Mouse (Mus musculus) CH12.LX (cell line): ENCODE data around the gene Gm40193. TPM values are rescaled to one million over a fixed set of nuclear protein-coding genes. Genes with fewer than 3 reads are reported as not detected.
A peak's percentile ranks its signal among the peaks of the same experiment; 100 is the strongest.

Experiments
- DNase-seq: peaks from one replicate; pipeline ENCODE4 v3.0.0-alpha.2; 2013; ENCODE audit errors: extremely low read depth
- H3K27ac ChIP-seq: 2 replicates; pipeline ENCODE4 v1.5.1; 2012; ENCODE audit warnings: low read depth, mild to moderate bottlenecking, control low read depth, moderate library complexity; ENCODE audit not compliant: insufficient read depth
- H3K27me3 ChIP-seq: replicated peaks from 2 replicates; pipeline ENCODE3; 2012; ENCODE audit warnings: inconsistent platforms
- H3K36me3 ChIP-seq, 2 experiments: replicated peaks in 1 of 2; 2 replicates each; pipeline versions ENCODE3 to v1.6.1; 2012; ENCODE audit warnings: inconsistent platforms in 1 of 2, low read length in 1 of 2, mild to moderate bottlenecking in 1 of 2, mixed read lengths in 1 of 2, moderate library complexity in 1 of 2; ENCODE audit not compliant: control insufficient read depth in 1 of 2, insufficient read depth in 1 of 2
- H3K4me1 ChIP-seq, 2 experiments: 2 replicates each; pipeline ENCODE4 v1.6.1; 2012; ENCODE audit warnings: inconsistent platforms in 1 of 2, moderate library complexity in 1 of 2; ENCODE audit not compliant: insufficient read depth in 2 of 2, control insufficient read depth in 1 of 2
- H3K4me2 ChIP-seq: 2 replicates; pipeline ENCODE4 v1.6.1; 2012; ENCODE audit warnings: low read depth, mild to moderate bottlenecking, control low read depth; ENCODE audit not compliant: poor library complexity, insufficient read depth, severe bottlenecking
- H3K4me3 ChIP-seq, 3 experiments: fragments of 150-350 bp in 1 of 3; sonication (generic) in 1 of 3; replicated peaks in 1 of 3; 2 replicates each; pipeline versions ENCODE3 to v1.5.1; 2011 to 2012; ENCODE audit warnings: low read depth in 2 of 3, low read length in 2 of 3, mild to moderate bottlenecking in 2 of 3, moderate library complexity in 2 of 3, control low read depth in 1 of 3, improper control_type of control experiment in 1 of 3, inconsistent platforms in 1 of 3, mixed read lengths in 1 of 3; ENCODE audit not compliant: poor library complexity in 1 of 3
- H3K79me2 ChIP-seq: replicated peaks from 2 replicates; pipeline ENCODE4 v1.6.1; 2012; ENCODE audit warnings: mild to moderate bottlenecking, moderate library complexity; ENCODE audit not compliant: control insufficient read depth, poor library complexity, insufficient read depth, severe bottlenecking; ENCODE audit errors: extremely low read depth
- H3K9ac ChIP-seq: 2 replicates; pipeline ENCODE4 v1.6.1; 2012; ENCODE audit warnings: low read depth, mild to moderate bottlenecking, control low read depth, moderate library complexity; ENCODE audit not compliant: insufficient read depth
- H3K9me3 ChIP-seq: replicated peaks from 2 replicates; pipeline ENCODE3; 2012; ENCODE audit warnings: low read length, inconsistent platforms, mixed read lengths
- CHD1 ChIP-seq: IDR thresholded peaks from 2 replicates; pipeline ENCODE4 v1.6.1; 2012; ENCODE audit warnings: low read depth, low read length, improper control_type of control experiment, inconsistent platforms
- CHD2 ChIP-seq: IDR thresholded peaks from 2 replicates; pipeline ENCODE4 v1.6.1; 2011; ENCODE audit warnings: low read length, improper control_type of control experiment
- CTCF ChIP-seq, 2 experiments: IDR thresholded peaks in 1 of 2; conservative IDR thresholded peaks in 1 of 2; 2 replicates each; pipeline ENCODE4 v1.5.1; 2011 to 2012; ENCODE audit warnings: low read depth in 2 of 2, low read length in 2 of 2, improper control_type of control experiment in 1 of 2, inconsistent platforms in 1 of 2, mild to moderate bottlenecking in 1 of 2, moderate library complexity in 1 of 2
- E2F4 ChIP-seq: IDR thresholded peaks from 2 replicates; pipeline ENCODE4 v1.6.1; 2011; ENCODE audit warnings: low read depth, low read length, improper control_type of control experiment; ENCODE audit not compliant: insufficient replicate concordance
- ELF1 ChIP-seq: IDR thresholded peaks from 2 replicates; pipeline ENCODE4 v1.6.1; 2014; ENCODE audit warnings: low read depth, mild to moderate bottlenecking, inconsistent platforms, low read length, improper control_type of control experiment
- EP300 ChIP-seq: IDR thresholded peaks from 2 replicates; pipeline ENCODE4 v1.6.1; 2011; ENCODE audit warnings: low read length, improper control_type of control experiment
- ETS1 ChIP-seq: conservative IDR thresholded peaks from 2 replicates; pipeline ENCODE4 v1.6.1; 2012; ENCODE audit warnings: low read depth, mild to moderate bottlenecking, inconsistent platforms, low read length, improper control_type of control experiment, moderate library complexity
- GABPA ChIP-seq: IDR thresholded peaks from 2 replicates; pipeline ENCODE4 v1.6.1; 2012; ENCODE audit warnings: low read depth, low read length, improper control_type of control experiment, inconsistent platforms; ENCODE audit not compliant: insufficient replicate concordance
- HCFC1 ChIP-seq: IDR thresholded peaks from 2 replicates; pipeline ENCODE4 v1.6.1; 2012; ENCODE audit warnings: low read depth, mild to moderate bottlenecking, inconsistent platforms, low read length, improper control_type of control experiment
- IRF4 ChIP-seq: IDR thresholded peaks from 2 replicates; pipeline ENCODE4 v1.6.1; 2014; ENCODE audit warnings: low read depth, mild to moderate bottlenecking, inconsistent platforms, low read length, improper control_type of control experiment
- JUN ChIP-seq: IDR thresholded peaks from 2 replicates; pipeline ENCODE4 v1.6.1; 2011; ENCODE audit warnings: low read depth, mild to moderate bottlenecking, low read length, improper control_type of control experiment, moderate library complexity; ENCODE audit not compliant: insufficient read depth
- JUND ChIP-seq: conservative IDR thresholded peaks from 2 replicates; pipeline ENCODE4 v1.6.1; 2011; ENCODE audit warnings: low read depth, low read length, improper control_type of control experiment
- MAFK ChIP-seq: IDR thresholded peaks from 2 replicates; pipeline ENCODE4 v1.6.1; 2011; ENCODE audit warnings: low read length, improper control_type of control experiment; ENCODE audit not compliant: insufficient replicate concordance
- MAX ChIP-seq: IDR thresholded peaks from 2 replicates; pipeline ENCODE4 v1.6.1; 2011; ENCODE audit warnings: low read length, improper control_type of control experiment
- MEF2A ChIP-seq: IDR thresholded peaks from 2 replicates; pipeline ENCODE4 v1.6.1; 2014; ENCODE audit warnings: low read depth, mild to moderate bottlenecking, inconsistent platforms, low read length, improper control_type of control experiment, borderline replicate concordance
- MXI1 ChIP-seq: IDR thresholded peaks from 2 replicates; pipeline ENCODE4 v1.6.1; 2011; ENCODE audit warnings: mild to moderate bottlenecking, low read depth, low read length, improper control_type of control experiment
- NELFE ChIP-seq: IDR thresholded peaks from 2 replicates; pipeline ENCODE4 v1.6.1; 2011; ENCODE audit warnings: low read depth, low read length, improper control_type of control experiment
- NRF1 ChIP-seq: IDR thresholded peaks from 2 replicates; pipeline ENCODE4 v1.6.1; 2014; ENCODE audit warnings: low read depth, mild to moderate bottlenecking, inconsistent platforms, low read length, improper control_type of control experiment, moderate library complexity
- PAX5 ChIP-seq: IDR thresholded peaks from 2 replicates; pipeline ENCODE4 v1.6.1; 2012; ENCODE audit warnings: low read length, inconsistent platforms, mixed read lengths
- POLR2A ChIP-seq: IDR thresholded peaks from 2 replicates; pipeline ENCODE4 v1.6.1; 2011; ENCODE audit warnings: low read depth, mild to moderate bottlenecking, improper control_type of control experiment, low read length
- POLR2AphosphoS2 ChIP-seq: IDR thresholded peaks from 2 replicates; pipeline ENCODE4 v1.6.1; 2011; ENCODE audit warnings: low read depth, low read length, improper control_type of control experiment
- RCOR1 ChIP-seq: conservative IDR thresholded peaks from 2 replicates; pipeline ENCODE4 v1.6.1; 2012; ENCODE audit warnings: low read depth, mild to moderate bottlenecking, inconsistent platforms, low read length, improper control_type of control experiment
- SMC3 ChIP-seq: IDR thresholded peaks from 2 replicates; pipeline ENCODE4 v1.6.1; 2011; ENCODE audit warnings: low read depth, low read length, improper control_type of control experiment
- UBTF ChIP-seq: IDR thresholded peaks from 2 replicates; pipeline ENCODE4 v1.6.1; 2012; ENCODE audit warnings: low read depth, mild to moderate bottlenecking, inconsistent platforms, low read length, improper control_type of control experiment, moderate library complexity
- USF1 ChIP-seq: IDR thresholded peaks from 2 replicates; pipeline ENCODE4 v1.6.1; 2014; ENCODE audit warnings: low read depth, mild to moderate bottlenecking, inconsistent platforms, low read length, improper control_type of control experiment
- ZC3H11A ChIP-seq: IDR thresholded peaks from 2 replicates; pipeline ENCODE4 v1.6.1; 2012; ENCODE audit warnings: low read depth, mild to moderate bottlenecking, inconsistent platforms, low read length, improper control_type of control experiment
- ZKSCAN1 ChIP-seq: IDR thresholded peaks from 2 replicates; pipeline ENCODE4 v1.6.1; 2012; ENCODE audit warnings: low read depth, inconsistent platforms, low read length, improper control_type of control experiment, borderline replicate concordance
- ZMIZ1 ChIP-seq: IDR thresholded peaks from 2 replicates; pipeline ENCODE4 v1.6.1; 2012; ENCODE audit warnings: low read depth, mild to moderate bottlenecking, inconsistent platforms, low read length, improper control_type of control experiment
- ZNF384 ChIP-seq: IDR thresholded peaks from 2 replicates; pipeline ENCODE4 v1.6.1; 2012; ENCODE audit warnings: low read depth, low read length, improper control_type of control experiment, inconsistent platforms
- dilution Hi-C: fragments of 300-500 bp; cut with MboI; formaldehyde crosslinking; loops from 2 replicates; pipeline ENCODE4 v1.14.3; 2020; ENCODE audit warnings: low sequenced_read_pairs; ENCODE audit not compliant: extremely low pct_unique_long_range_greater_than_20kb, extremely low pct_ligation_motif_present
- in situ Hi-C: fragments of 300-500 bp; cut with MboI; formaldehyde crosslinking; loops from 3 replicates; pipeline ENCODE4 v1.14.3; 2019; ENCODE audit warnings: low sequenced_read_pairs, low pct_ligation_motif_present, low pct_unique_long_range_greater_than_20kb, mixed read lengths
- polyA plus RNA-seq: library from polyadenylated mRNA; unstranded; fragments of >175 nt; gene quantifications from 2 replicates; pipeline ENCODE4 v1.2.1, GENCODE M21; 2012; ENCODE audit warnings: low read depth; ENCODE audit not compliant: insufficient read length
- total RNA-seq, 2 experiments: library from RNA; depleted of rRNA; stranded (reverse); fragments of 300-350 nt in 1 of 2; fragments of >200 nt in 1 of 2; gene quantifications; 2 replicates each; pipeline ENCODE4 v1.2.3; 2012 to 2014

Gene Gm40193
- total and polyA plus RNA-seq, 3 experiments: not detected

- dilution Hi-C loops: no loop called here
- TF ChIP-seq E2F4: no peak
- no peak for TF ChIP-seq MXI1
- no peak for TF ChIP-seq RCOR1
- TF ChIP-seq MAX: no peak
- no peak for TF ChIP-seq ZKSCAN1
- TF ChIP-seq UBTF: no peak
- TF ChIP-seq CHD1: no peak
- no peak for TF ChIP-seq ELF1
- TF ChIP-seq JUN: no peak
- TF ChIP-seq POLR2AphosphoS2: no peak
- TF ChIP-seq HCFC1: no peak
- Histone ChIP-seq H3K9ac (no peak overlapping the region), H3K27ac (no peak overlapping the region), H3K27me3 (no peaks in the 10 kb centered on the region), H3K4me3 (no peak overlapping the region), H3K4me2 (peak overlapping the region; percentile 65; the same call in 1 of the 2 replicates), H3K4me1 (peaks cover 0 to 16% of the 10 kb centered on the region in 2 experiments; a peak in 2 of 4 replicates), H3K36me3 (peaks cover 0 to 9% of the 10 kb centered on the region in 2 experiments), H3K79me2 (no peaks in the 10 kb centered on the region), H3K9me3 (no peaks in the 10 kb centered on the region)
- no peak for DNase-seq
- in situ Hi-C loops: no loop called here
Observed at GRCm38 (mm10) chr11:70540928-70541327, 8.2 kb upstream of the Gm40193 start.

GRCm38 (mm10) chr11:70539877-70540587 is 7.3 kb upstream of the Gm40193 start, which contains the start of gene Pld2:
Gene Pld2, plus strand, starts transcription at chr11:70540064.
- H3K4me2 ChIP-seq: peak within 1 kb of the TSS; percentile 66
- no peaks in the 10 kb centered on the region for H3K9me3 ChIP-seq
- peak within 1 kb of the TSS; percentile 53 to 71 (median 57) for H3K4me3 ChIP-seq
- peaks cover 0 to 16% of the 10 kb centered on the region in 2 experiments; a peak in 2 of 4 replicates for H3K4me1 ChIP-seq
- DNase-seq: peak; percentile 90
- H3K9ac ChIP-seq: peak within 1 kb of the TSS; percentile 62
- no peak within 1 kb of the TSS for H3K27ac ChIP-seq
- in situ Hi-C loops: no loop called here
- H3K79me2 ChIP-seq: no peaks in the 10 kb centered on the region
- no peaks in the 10 kb centered on the region for H3K27me3 ChIP-seq
- H3K36me3 ChIP-seq: peaks cover 0 to 9% of the 10 kb centered on the region in 2 experiments
- dilution Hi-C loops: no loop called here
- no peak for TF ChIP-seq MAFK
- peak; percentile 50 for TF ChIP-seq ELF1
- no peak for TF ChIP-seq CHD1
- peak; percentile 55; the same call in 1 of the 2 replicates for TF ChIP-seq MEF2A
- TF ChIP-seq MXI1: 0 out of 2 replicates have a peak, but pooled peaks have one; percentile 19
- no peak; the same call in 1 of the 2 replicates for TF ChIP-seq ZMIZ1
- TF ChIP-seq MAX: no peak; the same call in 1 of the 2 replicates
- no peak for TF ChIP-seq GABPA
- 0 out of 2 replicates have a peak, but pooled peaks have one; percentile 12 for TF ChIP-seq ETS1
- peak; percentile 79 for TF ChIP-seq NELFE
- TF ChIP-seq ZKSCAN1: no peak
- no peak for TF ChIP-seq E2F4
- TF ChIP-seq ZNF384: no peak
- TF ChIP-seq SMC3: peak; percentile 86
- peak in 1 of 2 experiments; percentile 85; a peak in 2 of 4 replicates for TF ChIP-seq CTCF (conservative IDR thresholded peaks at IDR 0.05 in 1 of 2, IDR thresholded peaks at IDR 0.05 in 1 of 2; ENCODE audit: low read depth in 2 of 2, low read length in 2 of 2)
- TF ChIP-seq POLR2AphosphoS2: no peak
- TF ChIP-seq USF1: no peak
- TF ChIP-seq NRF1: peak; percentile 88
- TF ChIP-seq POLR2A: peak; percentile 84
- no peak for TF ChIP-seq EP300
- no peak for TF ChIP-seq RCOR1
- TF ChIP-seq ZC3H11A: peak; percentile 31; the same call in 1 of the 2 replicates
- TF ChIP-seq JUND: no peak
- peak; percentile 62; the same call in 1 of the 2 replicates for TF ChIP-seq UBTF
- peak; percentile 26; the same call in 1 of the 2 replicates for TF ChIP-seq IRF4
- TF ChIP-seq CHD2: 0 out of 2 replicates have a peak, but pooled peaks have one; percentile 26
- TF ChIP-seq PAX5: no peak
